Mouse (Mus musculus) lung, adult 2 months (tissue): ENCODE measurements around the gene Pnma1.

ENCODE experiments used
- CTCF ChIP-seq: fragments of 200-500 bp; IDR thresholded peaks from 2 replicates; pipeline ENCODE4 v1.5.1; 2011; ENCODE audit warnings: mild to moderate bottlenecking, low read length, control low read depth; ENCODE audit not compliant: insufficient read depth
- POLR2A ChIP-seq: fragments of 200-500 bp; IDR thresholded peaks from 2 replicates; pipeline ENCODE4 v1.6.1; 2011; ENCODE audit warnings: low read depth, mild to moderate bottlenecking, control low read depth, low read length, borderline replicate concordance; ENCODE audit errors: extremely low read depth

GRCm38 (mm10) chr12:84193642-84194399 is 45.5 kb upstream of the Pnma1 start:
- no peak for TF ChIP-seq CTCF
- TF ChIP-seq POLR2A = peak; percentile 68; the same call in 1 of the 2 replicates
